Mouse (Mus musculus) NIH3T3 (cell line): ENCODE results near the gene Krtcap3.
"Not testable (repeated sequence)": the region's sequence is repeated elsewhere in the genome, so short reads cannot be mapped to it uniquely, and the experiment has no call there.

Source experiments
- DNase-seq: peaks from one replicate; pipeline ENCODE4 v3.0.0-alpha.2; 2012; ENCODE audit warnings: low read depth

Gene Krtcap3

GRCm38 (mm10) chr5:31251541-31252101, at the start of gene Krtcap3:
Gene Krtcap3, plus strand, starts transcription at chr5:31251691.
- no peak for DNase-seq

DNA sequence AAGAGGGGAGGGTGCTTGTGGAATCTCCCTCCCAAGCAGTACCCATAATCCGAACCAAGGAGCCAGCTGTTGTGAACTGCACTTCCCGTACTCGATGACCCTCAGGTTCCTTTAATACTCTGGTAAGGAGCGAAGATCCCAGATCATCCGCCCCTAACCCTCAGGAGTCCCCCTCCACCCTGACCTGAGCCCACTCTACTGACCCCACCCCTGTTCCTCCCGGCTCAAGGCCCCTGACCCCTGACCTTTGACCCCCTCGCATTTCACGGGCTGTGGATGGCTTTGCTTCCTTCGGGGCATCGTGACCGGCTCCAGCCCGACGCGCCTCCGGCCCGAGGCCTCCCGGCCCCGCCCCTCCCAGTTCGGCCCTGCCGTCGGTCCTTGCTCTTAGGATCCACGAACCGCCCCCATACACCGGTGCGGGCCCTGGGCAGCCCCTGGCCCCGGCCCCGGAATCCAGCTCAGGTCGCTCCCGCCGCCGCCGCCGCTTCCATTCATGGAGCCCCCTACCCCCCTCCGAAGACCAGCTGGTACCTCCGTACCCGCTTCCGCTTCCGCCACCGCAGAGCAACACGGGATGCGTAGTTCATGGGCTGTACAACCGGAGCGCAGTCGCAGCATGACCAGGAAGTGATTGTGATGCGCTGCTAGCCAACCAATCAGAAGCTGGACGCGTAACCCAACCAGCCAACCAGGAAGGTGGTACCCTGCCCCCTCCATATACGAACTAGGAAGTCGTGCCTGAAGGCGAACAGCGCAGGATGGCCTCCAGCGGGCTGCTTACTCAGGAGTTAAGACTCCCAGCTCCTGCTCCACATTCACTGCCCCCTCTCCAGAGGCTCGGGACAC, 49.5 kb upstream of the Krtcap3 start, which contains the start of gene Zfp513:
Gene Zfp513 (minus strand): TSS at position 562 of the 849 bp plus-strand sequence.
- DNase-seq: peak; percentile 98

DNA sequence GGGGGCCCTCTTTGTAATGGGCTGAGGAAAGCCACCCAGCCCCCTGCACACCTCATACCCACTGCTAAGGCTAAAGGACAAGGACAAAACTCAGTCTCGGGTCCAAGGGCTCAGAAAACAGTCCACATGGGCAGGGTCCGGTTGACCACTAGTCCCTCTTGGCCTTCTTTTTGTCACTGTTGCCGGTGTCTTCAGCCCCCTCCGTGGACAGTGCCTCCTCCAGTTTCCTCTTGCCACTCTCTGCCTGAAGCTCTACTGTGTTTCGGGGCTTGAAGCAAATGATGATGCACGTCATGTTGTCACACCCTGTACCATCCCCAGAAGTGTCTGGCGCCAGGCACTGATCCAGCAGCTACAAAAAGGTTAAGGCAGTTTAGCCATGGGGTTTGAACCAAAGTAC, 48.6 kb upstream of the Krtcap3 start:
- DNase-seq: no peak

DNA sequence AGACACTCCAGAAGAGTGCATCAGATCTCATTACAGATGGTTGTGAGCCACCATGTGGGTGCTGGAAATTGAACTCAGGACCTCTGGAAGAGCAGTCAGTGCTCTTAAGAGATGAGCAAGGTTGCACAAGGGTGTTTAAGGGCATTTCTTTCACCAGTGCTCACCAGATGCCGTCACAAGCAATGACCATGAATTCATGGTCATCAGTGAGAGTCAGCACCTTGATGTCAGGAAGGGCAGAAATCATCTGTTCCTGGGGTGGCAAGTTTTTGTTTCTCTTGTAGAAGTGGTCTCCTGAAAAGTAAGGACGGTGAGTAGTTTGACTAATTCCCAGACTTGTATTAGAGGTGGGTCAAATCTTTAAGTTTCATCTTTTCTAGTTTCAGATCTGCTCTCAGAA, 47.6 kb upstream of the Krtcap3 start:
- DNase-seq: no peak

- no peak for DNase-seq
These were observed 47.1 kb upstream of the Krtcap3 start for GRCm38 (mm10) chr5:31204421-31204820.

DNA sequence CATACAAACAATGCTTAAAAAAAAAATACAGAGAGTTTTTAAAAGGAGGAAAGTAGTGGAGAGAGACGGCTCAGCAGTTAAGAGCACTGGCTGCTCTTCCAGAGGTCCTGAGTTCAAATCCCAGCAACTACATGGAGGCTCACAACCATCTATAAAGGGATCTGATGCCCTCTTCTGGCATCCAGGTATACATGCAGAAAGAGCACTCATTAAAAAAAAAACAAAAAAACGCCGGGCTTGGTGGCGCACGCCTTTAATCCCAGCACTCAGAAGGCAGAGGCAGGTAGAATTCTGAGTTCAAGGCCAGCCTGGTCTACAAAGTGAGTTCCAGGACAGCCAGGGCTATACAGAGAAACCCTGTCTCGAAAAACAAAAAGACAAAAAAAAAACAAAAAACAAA, 34.9 kb upstream of the Krtcap3 start:
- DNase-seq: not testable (repeated sequence)

DNA sequence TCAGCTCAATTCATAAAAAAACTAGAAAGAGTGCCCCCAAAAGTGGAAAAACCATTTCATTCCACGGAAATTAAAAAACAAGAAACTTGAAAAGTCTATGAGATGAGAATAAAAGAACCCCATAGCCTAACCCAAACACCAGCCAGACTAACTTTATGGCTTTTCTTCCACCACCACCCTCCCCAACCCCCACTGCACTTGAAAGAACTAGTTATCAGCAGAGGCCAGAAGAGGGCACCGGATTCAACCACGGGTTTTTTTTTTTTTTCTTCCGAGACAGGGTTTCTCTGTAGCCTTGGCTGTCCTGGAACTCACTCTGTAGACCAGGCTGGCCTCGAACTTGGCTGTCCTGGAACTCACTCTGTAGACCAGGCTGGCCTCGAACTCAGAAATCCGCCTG, 33.2 kb upstream of the Krtcap3 start:
- DNase-seq: no peak

- peak; percentile 70 for DNase-seq
These were observed 32.4 kb upstream of the Krtcap3 start for GRCm38 (mm10) chr5:31219070-31219469.

GRCm38 (mm10) chr5:31219474-31219873, 32.0 kb upstream of the Krtcap3 start:
- DNase-seq: no peak

GRCm38 (mm10) chr5:31219911-31220447, 31.5 kb upstream of the Krtcap3 start:
- DNase-seq: peak; percentile 62

DNA sequence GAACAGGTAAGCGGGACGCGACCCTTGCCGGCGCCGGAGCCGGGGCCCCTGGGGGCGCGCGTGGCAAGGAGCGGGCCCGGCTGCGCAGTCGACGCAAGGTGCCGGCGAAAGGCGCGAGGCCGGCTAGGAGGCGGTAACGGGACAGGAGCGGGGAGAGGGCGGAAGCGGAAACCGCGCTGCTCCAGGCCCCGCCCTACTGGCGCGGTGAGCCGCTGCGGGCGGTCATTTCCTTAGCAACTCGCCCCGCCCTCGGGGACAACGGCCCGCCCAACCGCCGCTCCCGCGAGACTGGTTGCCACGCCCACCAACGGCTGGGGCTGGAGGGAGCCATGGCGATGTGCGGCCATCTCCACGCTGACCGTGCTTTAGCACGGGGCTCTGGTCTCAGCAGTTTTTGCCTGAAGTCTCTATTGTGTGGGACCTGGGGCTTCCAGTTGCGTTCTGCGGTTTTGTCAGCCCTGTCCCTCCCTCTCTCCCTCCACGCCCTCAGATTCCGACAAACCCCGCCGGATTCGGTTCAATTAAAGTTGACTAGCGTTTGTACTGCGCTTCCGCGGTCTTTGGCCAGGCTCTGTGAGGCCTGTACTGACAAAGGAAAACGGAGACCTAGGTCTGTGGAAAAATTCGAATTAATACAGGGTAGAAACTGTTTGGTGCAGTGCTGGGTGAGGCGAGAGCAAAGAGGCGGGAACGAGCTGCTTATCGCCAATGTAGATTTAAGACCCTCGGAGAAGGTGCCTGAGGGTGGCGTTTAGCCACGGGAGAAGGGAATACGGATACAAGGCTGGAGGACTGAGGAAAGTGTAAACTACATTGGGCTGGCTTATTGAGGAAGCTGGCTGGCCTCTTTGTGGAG, 30.8 kb upstream of the Krtcap3 start, which contains the start of gene Ppm1g:
Gene Ppm1g (minus strand): TSS at position 240 of the 856 bp plus-strand sequence.
- DNase-seq: peak; percentile 99

DNA sequence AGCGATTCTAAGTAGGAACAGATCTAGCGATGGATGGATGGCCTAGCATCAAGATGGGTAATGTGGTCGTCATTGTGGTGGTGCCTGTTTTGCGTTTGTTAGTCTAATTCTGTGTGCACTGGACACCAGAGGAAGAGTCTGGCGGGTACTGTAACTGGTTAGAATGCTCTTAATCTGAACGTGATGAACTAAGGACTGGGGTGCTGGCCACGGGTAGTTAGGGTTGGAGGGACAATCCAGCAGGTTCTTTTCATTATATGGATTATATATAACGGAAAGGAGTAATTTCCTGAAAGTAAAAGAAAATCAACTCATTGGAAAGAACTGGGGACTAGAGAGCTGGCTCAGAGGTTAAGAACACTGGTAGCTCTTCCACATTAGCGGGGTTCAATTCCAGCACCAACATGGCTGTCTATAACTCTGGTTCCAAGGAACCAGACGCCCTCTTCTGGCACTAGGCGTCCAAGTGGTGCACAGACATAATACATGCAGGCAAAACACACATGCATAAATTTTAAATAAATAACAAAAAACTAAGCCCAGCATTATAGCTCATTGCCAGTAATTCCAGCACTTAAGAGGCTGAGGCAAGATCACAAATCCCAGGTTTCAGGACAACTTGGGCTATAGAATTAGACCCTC, 30.1 kb upstream of the Krtcap3 start:
- DNase-seq: peak; percentile 91

DNA sequence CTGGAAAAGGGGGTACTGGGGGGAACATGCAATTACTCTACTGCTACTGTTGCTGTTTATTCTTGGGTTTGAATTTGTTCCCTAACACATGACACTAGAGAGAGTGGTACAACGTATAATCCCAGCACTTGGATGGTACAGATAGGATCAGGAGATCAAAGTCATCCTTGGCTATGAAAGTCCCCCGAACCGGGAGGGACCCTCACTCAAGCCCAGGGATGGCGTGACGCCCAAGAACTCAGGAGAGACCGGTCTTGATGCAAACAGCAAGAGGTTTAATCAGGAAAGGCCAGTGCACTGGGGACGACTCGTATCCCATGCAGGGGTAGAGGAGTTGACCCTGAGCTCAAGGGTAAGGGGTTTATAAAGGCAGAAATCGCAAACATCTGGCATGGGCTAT, 28.8 kb upstream of the Krtcap3 start:
- no peak for DNase-seq

DNA sequence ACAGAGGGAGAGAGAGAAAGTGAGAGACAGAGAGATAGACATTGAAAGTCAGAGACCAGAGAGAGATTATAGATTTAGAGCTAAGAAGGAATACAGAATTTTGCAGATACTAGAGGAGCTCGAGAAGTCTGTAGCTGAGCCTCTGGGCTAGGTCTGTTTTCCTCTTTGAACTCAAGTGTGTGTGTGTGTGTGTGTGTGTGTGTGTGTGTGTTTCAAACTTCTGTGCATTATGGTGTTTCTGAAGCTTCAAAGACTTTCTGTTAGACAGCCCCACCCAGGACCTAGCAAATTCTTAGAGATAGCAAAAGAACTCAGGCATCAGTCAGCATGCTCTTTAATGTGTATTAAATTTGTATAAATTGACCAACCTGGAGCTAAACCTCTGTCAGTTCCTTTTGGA, 24.9 kb upstream of the Krtcap3 start:
- DNase-seq: no peak

DNA sequence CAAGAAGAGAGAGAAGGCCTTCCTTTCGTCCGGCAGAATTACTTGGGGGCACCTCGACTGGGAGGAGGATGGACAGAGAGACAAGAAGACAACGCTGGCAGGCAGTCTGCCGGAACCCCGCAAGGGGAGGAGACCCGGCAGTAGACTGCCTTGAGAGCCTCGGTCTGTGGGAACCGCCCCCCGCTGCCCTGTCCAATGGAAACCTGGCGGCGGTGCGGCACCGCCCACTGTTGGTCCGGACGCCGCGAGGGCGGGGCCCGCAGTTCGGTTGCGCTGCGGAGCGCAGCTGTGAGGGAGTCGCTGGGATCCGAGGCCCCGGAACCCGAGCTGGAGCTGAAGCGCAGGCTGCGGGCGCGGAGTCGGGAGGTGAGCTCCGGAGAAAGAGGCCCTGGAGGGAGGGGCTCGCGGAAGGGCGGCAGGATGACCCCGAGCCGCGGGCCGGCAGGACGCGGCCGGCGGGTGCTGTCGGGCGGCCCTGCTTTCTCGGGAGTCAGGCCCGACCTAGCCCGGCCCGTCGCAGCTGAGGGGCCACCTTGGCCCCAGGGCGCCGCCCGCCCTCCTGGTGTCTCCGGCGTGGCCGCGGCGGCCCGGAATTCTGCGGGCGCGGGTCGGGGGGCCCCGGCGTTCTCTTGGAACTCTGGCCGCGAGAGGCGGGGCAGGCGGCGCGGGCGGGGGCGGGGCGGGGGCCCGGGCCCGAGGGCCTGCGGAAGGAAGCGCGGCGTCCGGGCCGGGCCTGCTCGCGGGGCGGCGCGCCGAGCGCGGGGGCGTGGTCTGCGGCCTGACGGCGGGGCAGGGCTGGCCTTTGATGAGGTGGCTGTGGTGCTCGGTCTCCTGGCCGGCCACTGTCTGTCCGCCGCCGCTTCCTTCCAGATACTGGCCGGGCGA, 10.6 kb upstream of the Krtcap3 start, which contains the start of the genes Nrbp1 and Gm9970:
Gene Nrbp1 (plus strand): TSS at position 228 of the 885 bp plus-strand sequence.
Gene Gm9970 (minus strand): TSS at position 596 of the 885 bp plus-strand sequence.
- peak; percentile 99 for DNase-seq

- no peak for DNase-seq
These were observed 9.9 kb upstream of the Krtcap3 start for GRCm38 (mm10) chr5:31241522-31242034.

DNA sequence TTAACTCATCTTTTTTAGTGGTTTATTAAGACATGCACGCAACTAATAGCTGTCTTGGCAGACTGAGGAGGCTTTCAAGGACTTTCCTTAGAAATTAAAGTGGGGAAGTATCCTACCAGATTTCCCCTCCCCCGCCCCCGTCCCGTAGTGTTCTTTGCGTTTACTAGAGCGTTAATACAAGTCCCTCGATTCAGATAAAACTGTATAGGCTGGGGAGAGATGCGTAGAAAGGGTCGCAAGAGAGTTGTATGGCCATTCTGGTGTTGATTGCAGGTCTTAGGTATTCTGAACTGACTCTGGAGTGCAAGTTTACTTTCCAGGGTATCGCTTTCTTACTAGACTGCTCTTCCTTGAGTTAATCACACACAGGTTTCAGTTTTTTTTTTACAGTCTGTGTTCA, 9.3 kb upstream of the Krtcap3 start:
- no peak for DNase-seq

- no peak for DNase-seq
These were observed 775 bp upstream of the Krtcap3 start for GRCm38 (mm10) chr5:31250716-31251115.

- DNase-seq: no peak
These were observed 660 bp downstream of the Krtcap3 start for GRCm38 (mm10) chr5:31252151-31252550.
